Mouse (Mus musculus) forelimb bud, embryonic 11.5 days (tissue): ENCODE results near the gene Hectd1.

Source experiments
- DNase-seq: peaks from one replicate; pipeline ENCODE4 v3.0.0-alpha.2; 2012; ENCODE audit warnings: low read depth, low spot score

Gene Hectd1

DNA sequence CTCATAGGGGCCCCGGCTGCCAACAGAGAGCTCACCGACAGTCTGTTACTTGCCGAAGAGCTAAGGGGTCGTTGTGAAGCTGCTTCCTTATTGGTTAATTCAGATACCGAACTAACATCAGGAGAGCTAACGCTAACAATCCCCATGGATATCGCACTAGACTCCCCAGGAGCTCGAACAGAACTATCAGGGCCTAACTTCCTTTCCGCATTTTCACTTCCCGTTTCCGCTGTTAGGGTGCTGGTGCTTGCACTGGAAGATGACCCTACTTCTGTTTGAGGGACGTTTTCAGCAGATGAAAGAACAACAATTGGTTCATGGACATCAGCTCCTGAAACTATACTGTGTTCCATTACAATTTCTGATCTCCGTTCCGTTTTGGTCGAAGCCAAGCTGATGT lies 60.6 kb downstream of the Hectd1 start:
- no peak for DNase-seq

DNA sequence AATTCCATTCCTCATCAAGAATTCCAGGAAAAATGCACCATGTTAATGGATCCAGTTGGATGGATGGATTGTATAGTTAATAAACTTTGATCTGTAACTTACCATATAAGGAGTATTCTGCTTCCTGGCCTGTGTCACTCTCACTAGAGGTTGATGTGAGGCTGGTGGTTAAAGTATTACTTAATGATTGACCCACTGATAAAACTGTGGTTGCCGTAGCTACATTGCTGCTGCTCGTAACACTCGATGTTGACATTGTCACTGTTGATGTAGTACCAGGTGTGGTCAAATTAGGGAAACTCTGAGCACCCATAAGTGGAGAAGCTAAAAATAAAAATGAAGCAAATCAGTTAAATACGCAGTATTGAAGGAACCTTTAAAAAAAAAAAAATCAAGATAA lies 61.9 kb downstream of the Hectd1 start:
- no peak for DNase-seq

- DNase-seq = no peak
Measured at GRCm38 (mm10) chr12:51759374-51759773, 70.0 kb downstream of the Hectd1 start.

- no peak for DNase-seq
Measured at GRCm38 (mm10) chr12:51756599-51756961, 72.8 kb downstream of the Hectd1 start.

DNA sequence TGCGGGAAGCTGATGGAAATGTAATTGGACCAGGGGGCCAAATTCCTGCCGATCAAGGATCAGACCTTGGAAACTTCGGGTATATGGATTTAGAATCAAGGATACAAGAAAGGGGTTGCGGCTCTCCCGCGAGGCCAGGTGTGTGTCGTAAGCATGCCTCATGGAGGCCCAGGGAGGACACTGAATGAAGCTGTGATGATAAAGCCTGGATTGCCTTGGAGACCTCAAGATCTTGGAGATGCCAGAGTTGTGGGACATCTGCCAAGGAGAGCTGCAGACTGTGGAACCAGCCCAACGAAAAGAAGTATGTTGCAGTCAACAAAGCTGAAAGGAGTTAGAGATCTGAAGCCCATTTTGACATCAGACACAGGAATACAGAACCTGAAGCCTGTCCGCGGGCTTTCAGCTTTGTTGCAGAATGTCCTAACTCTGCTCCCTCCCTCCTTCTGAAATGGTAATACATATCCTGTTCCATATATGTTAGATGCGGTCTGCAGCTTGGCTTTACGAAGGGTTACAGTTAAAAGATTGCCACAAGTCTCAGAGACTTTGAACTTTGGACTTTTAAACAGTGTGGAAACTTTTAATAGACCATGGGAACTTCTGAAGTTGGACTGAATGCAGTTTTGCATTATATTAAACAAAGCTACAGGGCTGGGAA lies 73.3 kb downstream of the Hectd1 start:
- DNase-seq = no peak

- no peak for DNase-seq
Measured at GRCm38 (mm10) chr12:51747348-51747747, 82.0 kb downstream of the Hectd1 start.

DNA sequence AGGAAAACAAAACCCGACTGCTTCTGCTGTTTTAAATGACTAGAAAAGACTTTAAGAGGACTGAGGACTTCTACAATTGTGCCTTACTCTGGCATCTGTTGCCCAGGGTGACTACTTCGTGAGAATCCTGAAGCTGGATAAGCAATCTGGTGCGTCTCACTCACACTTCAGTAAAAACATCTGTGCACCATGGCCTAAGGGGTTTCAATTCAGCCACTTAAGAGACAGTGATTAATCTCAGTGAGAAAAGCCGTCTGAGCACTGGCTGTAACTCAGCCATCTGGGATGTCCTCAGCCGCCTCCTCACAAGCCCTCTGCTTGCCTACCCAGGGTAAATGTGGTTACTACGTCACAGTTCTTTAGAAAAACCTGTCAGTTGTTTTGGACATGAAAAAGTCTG lies 84.4 kb downstream of the Hectd1 start:
- peak; percentile 49 for DNase-seq

DNA sequence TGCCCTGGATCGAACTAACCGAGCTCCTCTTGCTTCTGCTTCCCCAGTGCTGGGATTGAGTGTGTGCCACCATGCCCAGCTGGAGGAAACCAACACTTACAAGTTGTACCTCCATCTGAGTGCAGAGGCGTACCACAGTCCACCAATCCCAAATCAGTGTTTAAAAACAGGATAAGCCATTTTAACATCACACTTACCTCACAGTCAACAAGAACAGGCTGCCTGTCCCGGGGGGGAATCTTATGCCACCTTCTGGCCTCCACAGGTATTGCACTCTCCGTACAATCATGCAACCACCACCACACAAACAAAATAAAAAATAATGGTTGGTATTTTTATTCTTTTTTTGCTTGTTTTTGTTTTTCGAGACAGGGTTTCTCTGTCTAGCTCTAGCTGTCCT lies 87.6 kb downstream of the Hectd1 start:
- peak; percentile 29 for DNase-seq

DNA sequence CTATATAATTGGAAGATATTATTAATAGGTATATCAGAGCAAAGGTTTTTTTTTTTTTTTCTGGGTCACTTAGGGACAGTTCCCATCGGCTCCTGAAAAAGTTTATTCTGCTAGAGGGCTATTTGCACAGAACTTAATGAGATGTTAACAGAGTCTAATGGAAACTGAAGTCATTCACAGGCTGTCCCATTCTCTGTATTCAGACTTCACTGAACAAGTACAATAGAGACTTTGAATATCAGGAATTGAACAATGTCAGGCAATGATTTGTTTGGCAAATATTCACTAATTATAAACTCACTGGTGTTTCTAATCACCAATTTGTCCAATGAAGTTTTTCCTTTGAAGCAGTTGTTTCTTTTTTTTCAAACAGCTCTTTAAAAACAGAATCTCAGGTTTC lies 92.5 kb downstream of the Hectd1 start:
- DNase-seq = no peak

DNA sequence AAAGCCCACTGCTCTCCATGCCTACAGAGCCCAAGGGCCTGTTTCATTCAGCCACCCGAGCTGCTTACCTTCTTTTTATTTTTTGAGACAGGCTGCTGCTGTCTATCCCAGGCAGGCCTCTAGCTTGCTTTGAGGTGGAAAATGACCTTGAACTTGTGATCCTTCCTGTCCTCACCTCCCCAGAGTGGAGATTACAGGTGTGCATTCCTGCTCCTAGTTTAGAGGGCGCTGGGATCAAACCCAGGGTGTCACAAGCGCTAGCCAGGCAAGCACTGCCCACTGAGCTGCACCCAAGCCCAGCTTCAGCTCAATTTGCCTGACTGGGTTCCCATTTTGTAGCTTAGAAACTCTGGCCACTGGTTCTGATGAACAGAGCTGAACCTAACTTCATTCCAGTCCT lies 93.0 kb downstream of the Hectd1 start:
- no peak for DNase-seq

DNA sequence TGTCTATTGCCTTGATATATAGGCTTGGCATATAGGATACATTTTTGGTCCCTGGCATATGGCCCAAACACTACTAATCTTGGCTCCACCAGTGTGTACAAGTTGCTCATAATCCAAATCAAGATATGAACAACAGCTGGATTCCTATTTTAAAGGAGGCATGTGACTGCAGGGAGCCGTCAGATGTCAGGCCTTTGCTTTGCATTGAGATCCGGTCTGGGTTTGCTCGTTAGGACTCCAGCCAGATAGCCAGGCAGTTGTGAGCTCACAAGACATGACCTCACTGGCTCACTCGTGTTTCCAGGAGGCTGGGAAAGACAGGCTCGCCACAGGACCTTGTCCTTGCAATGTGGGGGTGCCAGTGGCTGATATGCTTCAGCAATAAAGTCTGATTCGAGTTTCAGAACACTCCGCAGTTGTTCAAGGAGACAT lies 93.5 kb downstream of the Hectd1 start:
- DNase-seq = no peak

DNA sequence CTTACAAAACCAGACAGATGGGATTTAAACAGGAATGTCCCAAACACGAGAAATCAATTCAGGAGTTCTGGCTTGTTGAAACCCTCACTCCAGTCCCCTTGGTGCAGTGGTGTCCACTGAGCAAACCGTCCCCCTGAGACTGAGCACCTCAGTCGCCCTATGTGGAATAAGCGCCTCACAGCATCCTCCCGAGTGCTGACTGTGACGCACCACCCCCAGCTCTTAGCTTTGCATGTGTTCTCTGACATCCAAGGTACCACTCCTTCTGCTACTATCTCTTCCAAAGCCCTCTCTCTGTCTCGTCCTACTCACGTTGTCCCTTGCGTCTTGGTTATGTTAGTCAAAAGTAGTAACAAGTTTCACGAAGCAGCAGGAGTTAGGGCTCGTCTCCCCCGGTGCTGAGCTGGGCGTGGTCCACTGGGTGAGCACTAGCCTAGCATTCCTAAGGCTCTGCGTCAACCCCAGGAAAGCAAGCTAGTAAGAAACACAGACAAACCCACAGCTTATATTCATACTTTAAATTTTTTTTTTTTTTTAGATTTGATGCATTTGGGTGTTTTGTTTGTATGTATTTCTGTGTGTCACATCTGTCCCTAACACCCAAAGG lies 94.6 kb downstream of the Hectd1 start:
- no peak for DNase-seq

- DNase-seq = no peak
Measured at GRCm38 (mm10) chr12:51729827-51730226, 99.5 kb downstream of the Hectd1 start.

- no peak for DNase-seq
Measured at GRCm38 (mm10) chr12:51729058-51729457, 100.3 kb downstream of the Hectd1 start.

DNA sequence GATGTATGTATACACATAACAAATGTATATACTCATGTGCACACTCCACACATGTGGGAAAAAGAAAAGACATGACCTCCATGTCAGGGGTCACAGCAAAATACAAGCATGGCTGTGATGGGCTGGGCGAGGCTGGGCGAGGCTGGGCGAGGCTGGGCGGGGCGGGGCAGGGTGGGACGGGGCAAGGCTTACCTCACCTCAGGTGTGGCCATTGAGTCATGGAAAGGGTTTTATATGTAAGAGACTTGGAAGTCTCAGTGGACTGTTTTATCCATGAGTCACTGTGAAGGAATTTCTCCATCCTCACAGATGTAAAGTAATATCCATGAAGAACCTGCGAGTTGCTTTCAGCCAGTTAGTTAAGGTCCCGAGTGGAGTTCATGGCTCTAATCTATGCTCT lies 107.5 kb downstream of the Hectd1 start:
- DNase-seq = no peak

DNA sequence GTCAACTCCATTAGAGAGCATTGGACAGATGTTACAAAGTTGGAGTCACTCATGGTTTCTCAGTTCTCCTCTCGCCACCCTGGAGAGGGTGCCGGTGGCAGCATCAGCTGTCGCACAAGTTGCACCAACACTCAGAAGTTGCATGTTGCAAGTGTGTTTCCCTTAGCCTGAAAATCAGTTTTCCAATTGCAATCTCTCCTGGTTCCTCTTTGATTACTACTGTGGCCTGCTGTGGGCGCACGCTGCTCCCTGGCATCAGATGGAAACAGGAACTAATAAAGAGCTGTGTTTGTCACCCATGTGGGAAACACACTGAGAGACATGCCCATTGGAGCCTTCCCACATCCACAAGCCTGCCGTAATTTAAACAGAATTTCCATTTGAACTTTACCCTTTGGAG lies 110.7 kb downstream of the Hectd1 start:
- no peak for DNase-seq

DNA sequence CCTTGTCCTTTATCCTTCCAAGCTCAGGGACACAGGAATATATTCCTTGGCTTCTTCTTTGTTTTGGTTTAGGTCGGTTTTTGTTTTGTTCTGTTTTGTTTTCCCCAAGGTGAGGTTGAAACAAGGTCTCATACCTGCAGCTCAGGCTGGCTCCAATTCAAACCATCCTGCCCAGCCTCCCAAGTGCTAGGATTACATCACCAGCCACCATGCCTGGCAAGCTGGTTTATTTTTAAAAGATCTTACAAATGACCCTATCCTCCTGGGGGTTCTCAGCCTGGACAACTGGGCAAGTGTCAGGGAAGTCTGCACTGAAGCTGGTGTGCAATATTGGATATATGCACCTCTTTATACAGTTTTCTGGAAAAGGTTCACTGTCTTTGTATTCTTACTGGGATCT lies 116.7 kb downstream of the Hectd1 start:
- no peak for DNase-seq

DNA sequence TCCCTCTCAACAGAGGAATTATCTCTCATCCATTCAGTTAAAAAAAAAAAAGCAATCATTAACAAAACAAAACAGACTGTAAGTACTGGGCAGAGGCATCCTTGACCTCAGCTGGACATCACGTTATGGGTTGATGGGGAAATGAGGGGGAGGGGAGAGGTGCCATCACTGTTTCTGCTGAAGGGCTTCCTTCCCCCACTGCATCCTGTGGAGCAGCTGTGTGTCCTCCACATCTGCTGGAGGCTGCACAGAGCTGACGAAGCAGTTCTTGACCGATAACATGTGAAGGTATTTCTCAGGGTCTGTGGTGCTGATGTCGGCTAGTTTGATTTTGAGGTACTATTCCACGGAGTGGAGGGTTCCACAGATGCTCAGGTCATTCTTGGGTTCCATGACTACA lies 119.2 kb downstream of the Hectd1 start:
- DNase-seq = no peak

DNA sequence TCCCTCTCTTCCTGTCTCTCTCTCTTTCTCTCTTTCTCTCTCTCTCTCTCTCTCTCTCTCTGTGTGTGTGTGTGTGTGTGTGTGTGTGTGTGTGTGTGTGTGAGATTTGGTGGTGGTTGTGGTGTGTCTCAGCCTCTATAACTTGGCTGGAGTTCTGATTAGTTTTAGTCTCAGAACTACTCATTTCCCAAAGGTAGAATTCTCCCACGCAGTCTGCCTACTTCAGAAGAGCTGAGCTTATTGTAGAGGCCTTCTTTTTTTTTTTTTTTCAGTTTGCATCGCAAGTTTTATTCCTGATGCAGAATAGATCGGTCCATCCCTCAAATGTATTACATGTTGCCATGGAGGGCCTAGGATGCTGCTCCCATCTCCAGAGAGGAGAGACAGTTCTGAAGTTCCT lies 119.6 kb downstream of the Hectd1 start:
- no peak for DNase-seq

GRCm38 (mm10) chr12:51708941-51709686 lies 120.2 kb downstream of the Hectd1 start:
- no peak for DNase-seq

GRCm38 (mm10) chr12:51706673-51707235 lies 122.6 kb downstream of the Hectd1 start:
- no peak for DNase-seq

DNA sequence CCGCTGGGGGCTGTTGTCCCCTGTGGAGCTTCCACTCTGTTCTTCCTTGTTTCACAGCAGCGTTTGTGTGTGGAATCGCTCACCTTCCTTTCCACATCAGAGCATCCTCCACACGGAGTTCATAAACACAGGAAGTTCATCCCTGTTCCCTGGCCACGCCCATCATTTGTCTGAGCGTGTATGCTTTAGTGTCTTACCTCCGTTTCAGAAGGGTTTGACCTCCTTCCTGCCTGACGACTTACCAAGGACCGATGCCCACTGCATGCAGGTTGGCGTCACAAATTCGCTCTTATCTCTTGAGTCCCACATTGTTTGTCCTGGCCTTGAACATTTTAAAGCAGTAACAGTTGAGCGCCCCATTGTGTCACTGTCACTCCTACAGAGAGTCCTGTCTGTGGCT lies 123.6 kb downstream of the Hectd1 start:
- DNase-seq = no peak

GRCm38 (mm10) chr12:51704572-51704971 lies 124.8 kb downstream of the Hectd1 start:
- DNase-seq = no peak
